Mouse (Mus musculus): ENCODE data around the gene Lrmp. TPM values are rescaled to one million over a fixed set of nuclear protein-coding genes. Genes with fewer than 3 reads are reported as not detected.

The Lrmp gene
- polyA plus RNA-seq, 1 experiment from 2014 or later = 1.8 TPM

GRCm38 (mm10) chr6:145202432-145203125, 87.1 kb downstream of the Lrmp start:
- H3K27ac ChIP-seq = no peak overlapping the region
- WGBS = 87% methylated on average over 13 of the region's 13 CpGs
- DNase-seq (ENCODE audit: extremely low spot score, low spot score) = no peak
- H3K27me3 ChIP-seq (ENCODE audit: poor library complexity, severe bottlenecking) = no peaks in the 10 kb centered on the region
- no peaks in the 10 kb centered on the region for H3K36me3 ChIP-seq (replicated peaks)
- no peaks in the 10 kb centered on the region for H3K4me1 ChIP-seq
- H3K4me3 ChIP-seq = no peak overlapping the region
- H3K9me3 ChIP-seq = no peaks in the 10 kb centered on the region

- Histone ChIP-seq H3K4me1 (no peaks in the 10 kb centered on the region), H3K36me3 (replicated peaks) (no peaks in the 10 kb centered on the region), H3K9me3 (no peaks in the 10 kb centered on the region), H3K27ac (no peak overlapping the region), H3K27me3 (ENCODE audit: poor library complexity, severe bottlenecking) (no peaks in the 10 kb centered on the region), H3K4me3 (no peak overlapping the region)
- WGBS = 91% methylated on average over 6 of the region's 6 CpGs
- no peak for DNase-seq (ENCODE audit: extremely low spot score, low spot score)
Observed at GRCm38 (mm10) chr6:145204440-145204839, 89.0 kb downstream of the Lrmp start.

- DNase-seq (ENCODE audit: extremely low spot score, low spot score) = no peak
- 70% methylated on average over 10 of the region's 10 CpGs for WGBS
- no peaks in the 10 kb centered on the region for H3K36me3 ChIP-seq (replicated peaks)
Observed at GRCm38 (mm10) chr6:145205142-145205541, 89.7 kb downstream of the Lrmp start.

GRCm38 (mm10) chr6:145210056-145210680, 94.7 kb downstream of the Lrmp start:
- peak overlapping the region; percentile 77 for H3K4me3 ChIP-seq
- 0 out of 2 replicates have a peak overlapping the region, but pooled peaks have one; percentile 95 for H3K27ac ChIP-seq
- 47% methylated on average over 8 of the region's 8 CpGs for WGBS
- DNase-seq (ENCODE audit: extremely low spot score, low spot score) = no peak
- no peaks in the 10 kb centered on the region for H3K9me3 ChIP-seq
- H3K4me1 ChIP-seq = peaks cover 18% of the 10 kb centered on the region
- H3K36me3 ChIP-seq (replicated peaks) = no peaks in the 10 kb centered on the region
- no peaks in the 10 kb centered on the region for H3K27me3 ChIP-seq (ENCODE audit: poor library complexity, severe bottlenecking)

More at GRCm38 (mm10) chr6:145205142-145205541, 89.7 kb downstream of the Lrmp start:
- H3K4me3 ChIP-seq = no peak overlapping the region
- H3K27me3 ChIP-seq (ENCODE audit: poor library complexity, severe bottlenecking) = no peaks in the 10 kb centered on the region
- H3K9me3 ChIP-seq = no peaks in the 10 kb centered on the region
- peaks cover 3% of the 10 kb centered on the region for H3K4me1 ChIP-seq
- H3K27ac ChIP-seq = no peak overlapping the region

GRCm38 (mm10) chr6:145210816-145211338, 95.4 kb downstream of the Lrmp start, which contains the start of the genes Casc1 and Etfrf1:
Gene Casc1 (minus strand): TSS chr6:145211005.
Gene Etfrf1 (plus strand): TSS chr6:145211134.
- H3K4me1 ChIP-seq = peaks cover 18% of the 10 kb centered on the region
- DNase-seq (ENCODE audit: extremely low spot score, low spot score) = peak; percentile 100
- H3K9me3 ChIP-seq = no peaks in the 10 kb centered on the region
- peaks cover 3% of the 10 kb centered on the region; the same call in 1 of the 2 replicates for H3K36me3 ChIP-seq (replicated peaks)
- under 1% methylated on average over 36 of the region's 36 CpGs for WGBS
- peak within 1 kb of the TSS; percentile 95 for H3K27ac ChIP-seq
- peak within 1 kb of the TSS; percentile 77 for H3K4me3 ChIP-seq
- H3K27me3 ChIP-seq (ENCODE audit: poor library complexity, severe bottlenecking) = no peaks in the 10 kb centered on the region

GRCm38 (mm10) chr6:145211376-145212305, 96.2 kb downstream of the Lrmp start:
- Histone ChIP-seq H3K36me3 (replicated peaks) (peaks cover 10% of the 10 kb centered on the region; the same call in 1 of the 2 replicates), H3K4me3 (peak overlapping the region; percentile 77), H3K4me1 (peaks cover 18% of the 10 kb centered on the region), H3K9me3 (no peaks in the 10 kb centered on the region), H3K27ac (peak overlapping the region; percentile 95), H3K27me3 (ENCODE audit: poor library complexity, severe bottlenecking) (no peaks in the 10 kb centered on the region)
- 4% methylated on average over 21 of the region's 21 CpGs for WGBS
- DNase-seq (ENCODE audit: extremely low spot score, low spot score) = no peak

GRCm38 (mm10) chr6:145213916-145214315, 98.5 kb downstream of the Lrmp start:
- peaks cover 18% of the 10 kb centered on the region for H3K4me1 ChIP-seq
- DNase-seq (ENCODE audit: extremely low spot score, low spot score) = no peak
- WGBS = 83% methylated on average over 2 of the region's 2 CpGs
- peaks cover 20% of the 10 kb centered on the region for H3K36me3 ChIP-seq (replicated peaks)
- no peaks in the 10 kb centered on the region for H3K27me3 ChIP-seq (ENCODE audit: poor library complexity, severe bottlenecking)
- no peaks in the 10 kb centered on the region for H3K9me3 ChIP-seq
- no peak overlapping the region for H3K27ac ChIP-seq
- no peak overlapping the region for H3K4me3 ChIP-seq

GRCm38 (mm10) chr6:145215826-145216225, 100.4 kb downstream of the Lrmp start:
- Histone ChIP-seq H3K4me1 (peaks cover 11% of the 10 kb centered on the region), H3K27ac (no peak overlapping the region), H3K9me3 (no peaks in the 10 kb centered on the region), H3K4me3 (no peak overlapping the region), H3K27me3 (ENCODE audit: poor library complexity, severe bottlenecking) (no peaks in the 10 kb centered on the region), H3K36me3 (replicated peaks) (peaks cover 37% of the 10 kb centered on the region)
- DNase-seq (ENCODE audit: extremely low spot score, low spot score) = no peak
- WGBS = 90% methylated on average over 3 of the region's 3 CpGs

- WGBS = 94% methylated on average over 6 of the region's 6 CpGs
- Histone ChIP-seq H3K27ac (no peak overlapping the region), H3K36me3 (replicated peaks) (peaks cover 61% of the 10 kb centered on the region), H3K27me3 (ENCODE audit: poor library complexity, severe bottlenecking) (no peaks in the 10 kb centered on the region), H3K9me3 (no peaks in the 10 kb centered on the region), H3K4me1 (no peaks in the 10 kb centered on the region), H3K4me3 (no peak overlapping the region)
- no peak for DNase-seq (ENCODE audit: extremely low spot score, low spot score)
Observed at GRCm38 (mm10) chr6:145224246-145224645, 108.8 kb downstream of the Lrmp start.

Other genes starting within 250 kb of the Lrmp start
- 135 and 145 TPM in 2 replicates for gene Bcat1, start 39.5 kb upstream of the Lrmp start, polyA plus RNA-seq (2016; fragmentation: Nextera tagmentation; extraction: Ambion mirVana)
- 0.47 and 0.61 TPM in 2 replicates for gene Casc1, start 95.4 kb downstream of the Lrmp start, polyA plus RNA-seq (2016; fragmentation: Nextera tagmentation; extraction: Ambion mirVana)
- 34.1 and 35.4 TPM in 2 replicates for gene Etfrf1, start 95.5 kb downstream of the Lrmp start, polyA plus RNA-seq (2016; fragmentation: Nextera tagmentation; extraction: Ambion mirVana)
- 93.1 and 103 TPM in 2 replicates for gene Kras, start 134.6 kb downstream of the Lrmp start, polyA plus RNA-seq (2016; fragmentation: Nextera tagmentation; extraction: Ambion mirVana)

Data from forebrain, embryonic 10.5 days (tissue).